Mouse (Mus musculus) G1E (cell line): ENCODE results near the gene Unc93b1. TPM values are rescaled to one million over a fixed set of nuclear protein-coding genes. Genes with fewer than 3 reads are reported as not detected.
A peak's percentile ranks its signal among the peaks of the same experiment; 100 is the strongest.

ENCODE experiments used
- ATAC-seq: 2 replicates; pipeline ENCODE4 v1.8.0; 2016; ENCODE audit warnings: mild to moderate bottlenecking; ENCODE audit not compliant: insufficient number of reproducible peaks, poor library complexity, low FRiP score, severe bottlenecking; ENCODE audit errors: extremely low read depth
- DNase-seq: peaks from one replicate; pipeline ENCODE4 v3.0.0; 2012; ENCODE audit warnings: low spot score
- H3K27me3 ChIP-seq: 2 replicates; pipeline ENCODE4 v1.6.1; 2012; ENCODE audit warnings: mild to moderate bottlenecking, low read length, inconsistent platforms; ENCODE audit not compliant: insufficient read depth
- H3K36me3 ChIP-seq: replicated peaks from 2 replicates; pipeline ENCODE3; 2012; ENCODE audit warnings: mild to moderate bottlenecking, inconsistent platforms
- H3K4me1 ChIP-seq: 2 replicates; pipeline ENCODE4 v1.6.1; 2012; ENCODE audit warnings: low read depth, low read length, inconsistent platforms, mixed read lengths; ENCODE audit not compliant: insufficient read depth
- H3K4me3 ChIP-seq: 2 replicates; pipeline ENCODE4 v1.5.1; 2012; ENCODE audit warnings: low read depth, mild to moderate bottlenecking, inconsistent platforms, low read length, moderate library complexity, mixed read lengths
- H3K9me3 ChIP-seq: replicated peaks from 2 replicates; pipeline ENCODE4 v1.6.1; 2012; ENCODE audit warnings: inconsistent platforms
- CTCF ChIP-seq: IDR thresholded peaks from 2 replicates; pipeline ENCODE4 v1.5.1; 2012; ENCODE audit warnings: low read depth, low read length, inconsistent platforms, mixed read lengths
- GATA1 ChIP-seq: IDR thresholded peaks from 2 replicates; pipeline ENCODE4 v1.6.1; 2012; ENCODE audit warnings: borderline replicate concordance, low read length, inconsistent platforms, mixed read lengths
- GATA2 ChIP-seq: IDR thresholded peaks from 2 replicates; pipeline ENCODE4 v1.6.1; 2012; ENCODE audit warnings: low read depth, low read length, inconsistent platforms, borderline replicate concordance
- POLR2AphosphoS5 ChIP-seq: IDR thresholded peaks from 2 replicates; pipeline ENCODE4 v1.6.1; 2012; ENCODE audit warnings: low read depth, low read length, inconsistent platforms; ENCODE audit not compliant: insufficient replicate concordance
- TAL1 ChIP-seq: conservative IDR thresholded peaks from 2 replicates; pipeline ENCODE4 v1.6.1; 2012; ENCODE audit warnings: low read depth, low read length, inconsistent platforms, mixed read lengths
- polyA plus RNA-seq: library from polyadenylated mRNA; stranded (reverse); fragments of >175 nt; gene quantifications from 2 replicates; pipeline ENCODE4 v1.2.3, GENCODE M21; 2012
- total RNA-seq, 2 experiments: library from RNA; stranded (forward) in 1 of 2; stranded (reverse) in 1 of 2; fragments of 200-1000 nt in 1 of 2; fragments of >200 nt in 1 of 2; fragmentation: Nextera tagmentation in 1 of 2; gene quantifications; 2 replicates each; pipeline ENCODE4 v1.2.3; 2014 to 2017

The Unc93b1 gene
- total RNA-seq (2014; fragmentation: Nextera tagmentation) (0.53 TPM in 1 of 2 replicates, not detected in the other), total RNA-seq (2017) (0.22 TPM in 1 of 2 replicates, not detected in the other), polyA plus RNA-seq (0.16 and 0.24 TPM in 2 replicates)

- ATAC-seq (no peak), DNase-seq (no peak)
- no peak for TF ChIP-seq GATA1
- no peak for TF ChIP-seq POLR2AphosphoS5
- no peak for TF ChIP-seq CTCF
- TF ChIP-seq TAL1, result no peak
- no peak for TF ChIP-seq GATA2
- Histone ChIP-seq H3K4me1 (peaks cover 6% of the 10 kb centered on the region), H3K4me3 (peak within 1 kb of the TSS; percentile 13; the same call in 1 of the 2 replicates), H3K9me3 (no peaks in the 10 kb centered on the region), H3K27me3 (peaks cover 27% of the 10 kb centered on the region), H3K36me3 (no peaks in the 10 kb centered on the region)
Observed at GRCm38 (mm10) chr19:3935032-3935895, at the start of gene Unc93b1. Unc93b1 (plus strand) TSS chr19:3935186.

- DNase-seq, result no peak
- TF ChIP-seq TAL1, result no peak
- peaks cover 93% of the 10 kb centered on the region for H3K36me3 ChIP-seq
Observed at GRCm38 (mm10) chr19:3889096-3889495, 45.9 kb upstream of the Unc93b1 start.

DNA sequence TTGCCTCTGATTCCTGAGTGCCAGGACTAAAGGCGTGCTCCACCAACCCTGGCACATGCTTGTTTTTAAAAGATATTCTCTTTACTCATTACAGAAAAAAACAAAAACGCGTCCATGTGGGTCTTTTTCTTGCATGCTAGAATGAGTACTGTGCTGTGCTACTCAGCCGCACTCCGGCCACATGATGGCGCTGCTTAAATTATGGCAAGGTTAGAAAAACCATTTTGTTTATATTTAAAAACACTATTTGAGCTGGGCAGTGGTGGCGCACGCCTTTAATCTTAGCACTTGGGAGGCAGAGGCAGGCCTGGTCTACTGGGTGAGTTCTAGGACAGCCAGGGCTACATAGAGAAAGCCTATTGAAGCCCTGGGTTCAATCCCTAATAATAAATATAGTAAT is 44.8 kb upstream of the Unc93b1 start:
- TF ChIP-seq TAL1 (no peak), GATA2 (no peak), GATA1 (no peak), POLR2AphosphoS5 (no peak), CTCF (no peak)
- H3K4me1 ChIP-seq, result no peaks in the 10 kb centered on the region
- H3K4me3 ChIP-seq, result no peak overlapping the region
- H3K27me3 ChIP-seq, result no peaks in the 10 kb centered on the region
- H3K9me3 ChIP-seq, result no peaks in the 10 kb centered on the region
- peaks cover 93% of the 10 kb centered on the region for H3K36me3 ChIP-seq
- DNase-seq, result no peak
- no peak for ATAC-seq

More at GRCm38 (mm10) chr19:3889096-3889495, 45.9 kb upstream of the Unc93b1 start:
- no peaks in the 10 kb centered on the region for H3K4me1 ChIP-seq
- ATAC-seq, result no peak
- H3K4me3 ChIP-seq, result no peak overlapping the region
- H3K27me3 ChIP-seq, result no peaks in the 10 kb centered on the region
- no peaks in the 10 kb centered on the region for H3K9me3 ChIP-seq

- no peak for TF ChIP-seq POLR2AphosphoS5
- TF ChIP-seq CTCF, result no peak
- TF ChIP-seq GATA1, result no peak
- no peak for TF ChIP-seq GATA2
- no peak for TF ChIP-seq TAL1
- Histone ChIP-seq H3K27me3 (no peaks in the 10 kb centered on the region), H3K4me1 (no peaks in the 10 kb centered on the region), H3K36me3 (peaks cover 98% of the 10 kb centered on the region), H3K4me3 (no peak overlapping the region), H3K9me3 (no peaks in the 10 kb centered on the region)
- ATAC-seq (no peak), DNase-seq (no peak)
Observed at GRCm38 (mm10) chr19:3893545-3894116, 41.4 kb upstream of the Unc93b1 start.

GRCm38 (mm10) chr19:3894294-3894693 is 40.7 kb upstream of the Unc93b1 start:
- Histone ChIP-seq H3K27me3 (no peaks in the 10 kb centered on the region), H3K9me3 (no peaks in the 10 kb centered on the region), H3K4me3 (no peak overlapping the region), H3K4me1 (no peaks in the 10 kb centered on the region), H3K36me3 (peaks cover 98% of the 10 kb centered on the region)
- no peak for ATAC-seq
- DNase-seq, result no peak
- TF ChIP-seq GATA2 (no peak), POLR2AphosphoS5 (no peak), CTCF (no peak), GATA1 (no peak), TAL1 (no peak)

DNA sequence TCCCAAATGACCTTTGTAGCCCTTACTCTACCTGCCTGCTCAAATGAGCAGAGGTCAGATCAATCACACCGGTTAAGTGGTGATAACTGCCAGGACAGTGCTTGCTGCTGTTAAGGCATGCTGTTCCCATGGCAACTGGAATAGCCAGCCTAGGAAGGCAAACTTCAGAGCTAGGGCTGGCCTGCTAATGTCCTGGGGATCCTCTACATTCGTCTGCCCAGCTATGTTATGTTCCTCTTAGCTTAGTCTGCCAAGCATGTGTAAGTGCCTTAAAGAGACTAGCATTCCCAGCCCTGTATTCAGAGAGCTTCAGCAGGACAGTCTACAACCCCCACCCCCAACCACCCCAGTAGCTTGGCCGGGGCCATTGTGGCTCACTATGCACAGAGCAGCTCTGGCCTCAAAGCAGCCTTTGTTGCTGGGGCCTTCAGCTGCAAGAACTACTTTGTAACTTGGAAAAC is 39.8 kb upstream of the Unc93b1 start:
- no peak for TF ChIP-seq POLR2AphosphoS5
- no peak for TF ChIP-seq GATA1
- TF ChIP-seq TAL1, result no peak
- no peak for TF ChIP-seq CTCF
- TF ChIP-seq GATA2, result no peak
- no peak for DNase-seq
- Histone ChIP-seq H3K4me3 (no peak overlapping the region), H3K4me1 (no peaks in the 10 kb centered on the region), H3K27me3 (no peaks in the 10 kb centered on the region), H3K36me3 (peaks cover 99% of the 10 kb centered on the region), H3K9me3 (no peaks in the 10 kb centered on the region)
- no peak for ATAC-seq
